In genomic region chr16:42149216-42149942, GRCm38 (mm10) we compare ENCODE assay signal across 26 mouse cellular contexts.
DNase-seq lines count a peak whose midpoint lies in the region; ATAC-seq and TF ChIP-seq lines count a peak whose summit lies in the region.
"Had no signal": no experiment of that assay in that cellular context is flagged by ENCODE, and none has a peak within 500 bp of the region (broad histone marks: within the 10 kb centered on the region; RNA-seq: fewer than 3 reads in every experiment).

No protein-coding gene starts in this region.

- no peak for TF ChIP-seq CTCF in brain, embryonic 14.5 days (IDR thresholded peaks at IDR 0.05; ENCODE audit: borderline replicate concordance, extremely low read depth, insufficient read depth, insufficient read length)
- TF ChIP-seq CTCF in kidney, adult 2 months (conservative IDR thresholded peaks at IDR 0.05; ENCODE audit: insufficient read depth, insufficient read length, low read depth, low read length), result no peak

- H3K9me3 ChIP-seq in midbrain, embryonic 10.5 days (replicated peaks), result no peaks in the 10 kb centered on the region
- no peaks in the 10 kb centered on the region for H3K9me3 ChIP-seq in midbrain, embryonic 14.5 days (ENCODE audit: control insufficient read depth, low read length)
- H3K9me3 ChIP-seq in neural tube, embryonic 12.5 days, result no peaks in the 10 kb centered on the region
- H3K9me3 ChIP-seq: embryonic facial prominence, embryonic 12.5 days; embryonic facial prominence, embryonic 15.5 days; heart, embryonic 12.5 days; heart, embryonic 15.5 days; hindbrain, embryonic 10.5 days; hindbrain, embryonic 13.5 days had no signal

- TF ChIP-seq POLR2A in brain, embryonic 14.5 days (IDR thresholded peaks at IDR 0.05; ENCODE audit: borderline replicate concordance, extremely low read depth, insufficient read depth, insufficient read length, poor library complexity, severe bottlenecking), result no peak
- no peak for TF ChIP-seq POLR2A in kidney, adult 2 months (IDR thresholded peaks at IDR 0.05; ENCODE audit: low read depth, low read length)

- no peak for DNase-seq in midbrain, embryonic 10.5 days (ENCODE audit: low spot score)
- DNase-seq in midbrain, embryonic 14.5 days, result no peak
- no peak for DNase-seq in neural tube, embryonic 10.5 days (ENCODE audit: extremely low spot score, low spot score)
- DNase-seq in brain, embryonic 14.5 days (ENCODE audit: low read depth), result peak; percentile 39
- no peak for DNase-seq in right cerebral cortex, adult 18-20 months
- no peak for DNase-seq in kidney, adult 2 months
- DNase-seq: adrenal gland, postnatal 10 days; adrenal gland, postnatal 36 days; cerebellum, adult 11 months; cerebellum, adult 2 months; cerebellum, adult 9-11 months; cerebellum, postnatal 25 days; gastrocnemius, postnatal 10 days; gastrocnemius, postnatal 36 days; heart, postnatal 10 days; heart, postnatal 36 days had no signal

- no peak overlapping the region for H3K4me2 ChIP-seq in midbrain, embryonic 14.5 days (ENCODE audit: low read length)
- no peak overlapping the region; the same call in 1 of the 2 replicates for H3K4me2 ChIP-seq in neural tube, embryonic 12.5 days (replicated peaks)
- H3K4me2 ChIP-seq: embryonic facial prominence, embryonic 12.5 days; embryonic facial prominence, embryonic 15.5 days; heart, embryonic 12.5 days; heart, embryonic 15.5 days; hindbrain, embryonic 13.5 days had no signal

- H3K36me3 ChIP-seq in midbrain, embryonic 10.5 days, result no peaks in the 10 kb centered on the region
- H3K36me3 ChIP-seq in midbrain, embryonic 14.5 days (ENCODE audit: control insufficient read depth, insufficient read depth, low read length), result no peaks in the 10 kb centered on the region
- no peaks in the 10 kb centered on the region for H3K36me3 ChIP-seq in neural tube, embryonic 12.5 days
- no peaks in the 10 kb centered on the region for H3K36me3 ChIP-seq in kidney, adult 2 months (ENCODE audit: control insufficient read depth, insufficient read depth, low read length)
- H3K36me3 ChIP-seq: embryonic facial prominence, embryonic 12.5 days; embryonic facial prominence, embryonic 15.5 days; heart, embryonic 12.5 days; heart, embryonic 15.5 days; hindbrain, embryonic 10.5 days; hindbrain, embryonic 13.5 days had no signal

- no peaks in the 10 kb centered on the region for H3K27me3 ChIP-seq in midbrain, embryonic 10.5 days (ENCODE audit: low read depth, poor library complexity, severe bottlenecking)
- no peaks in the 10 kb centered on the region for H3K27me3 ChIP-seq in midbrain, embryonic 14.5 days (ENCODE audit: control insufficient read depth, insufficient read depth, low read length)
- no peaks in the 10 kb centered on the region for H3K27me3 ChIP-seq in neural tube, embryonic 12.5 days (replicated peaks)
- no peaks in the 10 kb centered on the region for H3K27me3 ChIP-seq in kidney, adult 2 months (replicated peaks; ENCODE audit: control insufficient read depth, insufficient read depth, low read length)
- H3K27me3 ChIP-seq: embryonic facial prominence, embryonic 12.5 days; embryonic facial prominence, embryonic 15.5 days; heart, embryonic 12.5 days; heart, embryonic 15.5 days; hindbrain, embryonic 13.5 days had no signal

- 26% methylated on average over 6 of the region's 6 CpGs for WGBS in midbrain, embryonic 10.5 days
- 18% methylated on average over 6 of the region's 6 CpGs for WGBS in midbrain, embryonic 14.5 days
- WGBS in neural tube, embryonic 12.5 days, result 24% methylated on average over 6 of the region's 6 CpGs
- 58% methylated on average over 6 of the region's 6 CpGs for WGBS in kidney, adult 2 months

- 0 out of 2 replicates have a peak overlapping the region, but pooled peaks have one; percentile 33 for H3K27ac ChIP-seq in midbrain, embryonic 10.5 days (replicated peaks)
- H3K27ac ChIP-seq in midbrain, embryonic 14.5 days (replicated peaks; ENCODE audit: low read depth, low read length), result no peak overlapping the region
- H3K27ac ChIP-seq in neural tube, embryonic 12.5 days, result no peak overlapping the region
- no peak overlapping the region for H3K27ac ChIP-seq in kidney, adult 2 months (ENCODE audit: insufficient read depth, low read depth, low read length)
- H3K27ac ChIP-seq: embryonic facial prominence, embryonic 12.5 days; embryonic facial prominence, embryonic 15.5 days; heart, embryonic 15.5 days; hindbrain, embryonic 10.5 days; hindbrain, embryonic 13.5 days had no signal

- no peak for ATAC-seq in midbrain, embryonic 14.5 days (ENCODE audit: low FRiP score, low TSS enrichment)
- ATAC-seq in neural tube, embryonic 12.5 days (ENCODE audit: low FRiP score, low read depth), result peak; percentile 29; the same call in 1 of the 2 replicates
- ATAC-seq: CD4-positive, CD25-positive, alpha-beta regulatory T cell, adult 4 months; forebrain, embryonic 16.5 days; hindbrain, embryonic 16.5 days had no signal

- H3K4me1 ChIP-seq in midbrain, embryonic 10.5 days, result peaks cover 31% of the 10 kb centered on the region
- 0 out of 2 replicates have a peak, but pooled peaks cover 2% of the 10 kb centered on the region for H3K4me1 ChIP-seq in midbrain, embryonic 14.5 days (ENCODE audit: control insufficient read depth, insufficient read depth, low read length)
- peaks cover 6% of the 10 kb centered on the region; the same call in 1 of the 2 replicates for H3K4me1 ChIP-seq in neural tube, embryonic 12.5 days
- no peaks in the 10 kb centered on the region for H3K4me1 ChIP-seq in kidney, adult 2 months (ENCODE audit: control insufficient read depth, insufficient read depth, low read length)

- no peak overlapping the region for H3K4me3 ChIP-seq in midbrain, embryonic 10.5 days
- no peak overlapping the region for H3K4me3 ChIP-seq in midbrain, embryonic 14.5 days (replicated peaks; ENCODE audit: low read depth, low read length)
- H3K4me3 ChIP-seq in neural tube, embryonic 12.5 days, result no peak overlapping the region
- no peak overlapping the region for H3K4me3 ChIP-seq in kidney, adult 2 months (ENCODE audit: insufficient read depth, low read depth, low read length)
- H3K4me3 ChIP-seq: embryonic facial prominence, embryonic 12.5 days; embryonic facial prominence, embryonic 15.5 days; heart, embryonic 12.5 days; heart, embryonic 15.5 days; hindbrain, embryonic 10.5 days; hindbrain, embryonic 13.5 days had no signal

- H3K9ac ChIP-seq in midbrain, embryonic 14.5 days (replicated peaks; ENCODE audit: low read length), result no peak overlapping the region
- H3K9ac ChIP-seq in neural tube, embryonic 12.5 days, result no peak overlapping the region
- H3K9ac ChIP-seq: embryonic facial prominence, embryonic 12.5 days; embryonic facial prominence, embryonic 15.5 days; heart, embryonic 12.5 days; heart, embryonic 15.5 days; hindbrain, embryonic 13.5 days had no signal
